Mouse (Mus musculus): ENCODE results near the gene Cysrt1. TPM values are rescaled to one million over a fixed set of nuclear protein-coding genes. Genes with fewer than 3 reads are reported as not detected.

Cysrt1 gene
- not detected for total RNA-seq (2022)

GRCm38 (mm10) chr2:25242101-25242506 is at the start of gene Cysrt1, which contains the start of gene Rnf208:
Cysrt1 (minus strand) TSS chr2:25242452.
Rnf208 (plus strand) TSS chr2:25242255.
- no peak for DNase-seq (ENCODE audit: low spot score)

- no peak for DNase-seq (ENCODE audit: low spot score)
Observed at GRCm38 (mm10) chr2:25291184-25292053, 49.2 kb upstream of the Cysrt1 start.

GRCm38 (mm10) chr2:25290816-25291130 is 48.5 kb upstream of the Cysrt1 start:
- DNase-seq (ENCODE audit: low spot score), result no peak

GRCm38 (mm10) chr2:25290101-25290815 is 48.0 kb upstream of the Cysrt1 start:
- DNase-seq (ENCODE audit: low spot score), result no peak

GRCm38 (mm10) chr2:25289651-25290050 is 47.4 kb upstream of the Cysrt1 start, which contains the start of gene Lrrc26:
Lrrc26 (plus strand) TSS chr2:25289915.
- no peak for DNase-seq (ENCODE audit: low spot score)

- no peak for DNase-seq (ENCODE audit: low spot score)
Observed at GRCm38 (mm10) chr2:25288734-25289345, 46.6 kb upstream of the Cysrt1 start.

- DNase-seq (ENCODE audit: low spot score), result no peak
Observed at GRCm38 (mm10) chr2:25287927-25288649, 45.8 kb upstream of the Cysrt1 start, which contains the start of gene Tmem210. Tmem210 (plus strand) TSS chr2:25288145.

GRCm38 (mm10) chr2:25286837-25287636 is 44.8 kb upstream of the Cysrt1 start:
- DNase-seq (ENCODE audit: low spot score), result no peak

- DNase-seq (ENCODE audit: low spot score), result no peak
Observed at GRCm38 (mm10) chr2:25286314-25286713, 44.1 kb upstream of the Cysrt1 start.

- DNase-seq (ENCODE audit: low spot score), result no peak
Observed at GRCm38 (mm10) chr2:25285551-25285950, 43.3 kb upstream of the Cysrt1 start.

- peak; percentile 79 for DNase-seq (ENCODE audit: low spot score)
Observed at GRCm38 (mm10) chr2:25278928-25279882, 37.0 kb upstream of the Cysrt1 start.

- DNase-seq (ENCODE audit: low spot score), result no peak
Observed at GRCm38 (mm10) chr2:25273010-25273409, 30.8 kb upstream of the Cysrt1 start.

- DNase-seq (ENCODE audit: low spot score), result no peak
Observed at GRCm38 (mm10) chr2:25272515-25272914, 30.3 kb upstream of the Cysrt1 start.

- peak; percentile 96 for DNase-seq (ENCODE audit: low spot score)
Observed at GRCm38 (mm10) chr2:25271827-25272511, 29.7 kb upstream of the Cysrt1 start, which contains the start of the genes Ssna1 and Anapc2. Ssna1 (minus strand) TSS chr2:25272438. Anapc2 (plus strand) TSS chr2:25272478.

- no peak for DNase-seq (ENCODE audit: low spot score)
Observed at GRCm38 (mm10) chr2:25267746-25268309, 25.6 kb upstream of the Cysrt1 start.

- no peak for DNase-seq (ENCODE audit: low spot score)
Observed at GRCm38 (mm10) chr2:25267241-25267640, 25.0 kb upstream of the Cysrt1 start.

GRCm38 (mm10) chr2:25266720-25267119 is 24.5 kb upstream of the Cysrt1 start:
- no peak for DNase-seq (ENCODE audit: low spot score)

GRCm38 (mm10) chr2:25265897-25266656 is 23.8 kb upstream of the Cysrt1 start:
- no peak for DNase-seq (ENCODE audit: low spot score)

Data from heart, adult 8-10 months (tissue).